9 mouse cellular contexts compared by ENCODE assay signal in the genomic region with DNA sequence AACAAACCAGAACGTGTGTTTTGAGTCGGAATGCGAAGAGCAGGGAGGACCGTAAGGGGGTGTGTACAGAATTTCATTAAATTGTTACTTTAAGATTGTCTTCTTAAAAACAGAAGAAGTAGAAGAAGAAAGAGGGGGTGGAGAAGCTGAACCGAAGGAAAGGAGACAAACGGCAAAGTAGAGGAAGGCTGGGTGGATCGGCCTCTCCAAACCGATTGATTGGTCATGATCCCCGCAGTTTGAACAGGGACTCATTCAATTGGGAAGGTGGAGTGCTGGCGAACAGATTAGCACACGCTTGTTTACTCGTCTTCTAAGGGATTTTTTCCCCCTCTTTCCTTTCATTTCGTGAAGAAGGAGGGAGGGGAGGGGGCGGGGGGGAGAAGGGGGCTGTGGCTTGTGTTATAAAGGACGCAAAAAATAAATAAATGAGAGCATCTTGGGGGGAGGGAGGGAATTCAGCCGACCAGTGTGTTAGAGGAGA. TPM values are rescaled to one million over a fixed set of nuclear protein-coding genes. Genes with fewer than 3 reads are reported as not detected.
A peak's percentile ranks its signal among the peaks of the same experiment; 100 is the strongest.
DNase-seq lines count a peak whose midpoint lies in the region; ATAC-seq and TF ChIP-seq lines count a peak whose summit lies in the region.
"Had no signal": no experiment of that assay in that cellular context is flagged by ENCODE, and none has a peak within 500 bp of the region (broad histone marks: within the 10 kb centered on the region; RNA-seq: fewer than 3 reads in every experiment).

A gene (plus strand): TSS at position 434 of the 484 bp plus-strand sequence.

- H3K36me3 ChIP-seq in heart, embryonic 10.5 days: no peaks in the 10 kb centered on the region
- no peaks in the 10 kb centered on the region for H3K36me3 ChIP-seq in forebrain, embryonic 15.5 days
- H3K36me3 ChIP-seq in liver, postnatal 0 days (replicated peaks; ENCODE audit: insufficient read depth, low read length): no peaks in the 10 kb centered on the region

- peaks cover 19% of the 10 kb centered on the region; the same call in 1 of the 2 replicates for H3K4me1 ChIP-seq in heart, embryonic 10.5 days
- peaks cover 41% of the 10 kb centered on the region for H3K4me1 ChIP-seq in forebrain, embryonic 15.5 days
- no peaks in the 10 kb centered on the region; the same call in 1 of the 2 replicates for H3K4me1 ChIP-seq in liver, postnatal 0 days (ENCODE audit: insufficient read depth)

- H3K9me3 ChIP-seq in heart, embryonic 10.5 days: no peaks in the 10 kb centered on the region
- H3K9me3 ChIP-seq in forebrain, embryonic 15.5 days: no peaks in the 10 kb centered on the region
- H3K9me3 ChIP-seq in liver, postnatal 0 days (ENCODE audit: low read length): no peaks in the 10 kb centered on the region

- TF ChIP-seq CTCF in liver, postnatal 0 days (IDR thresholded peaks at IDR 0.05; ENCODE audit: low read depth): no peak

- H3K4me3 ChIP-seq in heart, embryonic 10.5 days: peak within 1 kb of the TSS; percentile 72
- peak within 1 kb of the TSS; percentile 53 for H3K4me3 ChIP-seq in forebrain, embryonic 15.5 days
- H3K4me3 ChIP-seq in liver, postnatal 0 days (ENCODE audit: low read depth, low read length): peak within 1 kb of the TSS; percentile 46

- H3K4me2 ChIP-seq in forebrain, embryonic 15.5 days (replicated peaks): peak within 1 kb of the TSS; percentile 95
- peak within 1 kb of the TSS; percentile 66 for H3K4me2 ChIP-seq in liver, postnatal 0 days (ENCODE audit: low read depth, low read length)

- no peak for ATAC-seq in forebrain, embryonic 15.5 days (replicated peaks)
- ATAC-seq in liver, postnatal 0 days: no peak

- peak within 1 kb of the TSS; percentile 51 for H3K9ac ChIP-seq in forebrain, embryonic 15.5 days (replicated peaks)
- no peak within 1 kb of the TSS for H3K9ac ChIP-seq in liver, postnatal 0 days (replicated peaks)

- WGBS in heart, embryonic 10.5 days: under 1% methylated on average over 16 of the region's 16 CpGs
- under 1% methylated on average over 16 of the region's 16 CpGs for WGBS in forebrain, embryonic 15.5 days
- WGBS in liver, postnatal 0 days (ENCODE audit: insufficient replicate concordance): 1% methylated on average over 15 of the region's 16 CpGs

- no peak for TF ChIP-seq EP300 in liver, postnatal 0 days (IDR thresholded peaks at IDR 0.05; ENCODE audit: low read depth)

- peaks cover 40% of the 10 kb centered on the region for H3K27me3 ChIP-seq in heart, embryonic 10.5 days (ENCODE audit: insufficient read depth, poor library complexity, severe bottlenecking)
- H3K27me3 ChIP-seq in forebrain, embryonic 15.5 days: peaks cover 21% of the 10 kb centered on the region; the same call in 1 of the 2 replicates
- H3K27me3 ChIP-seq in liver, postnatal 0 days (ENCODE audit: insufficient read depth, low read length): peaks cover 18% of the 10 kb centered on the region

- DNase-seq in heart, embryonic 10.5 days (ENCODE audit: low spot score): no peak
- DNase-seq in heart, postnatal 4 days: no peak
- DNase-seq in Muller cell, postnatal 12 days (ENCODE audit: inconsistent ontology term): peak; percentile 17
- no peak for DNase-seq in liver, postnatal 0 days
- DNase-seq in c-Kit-positive CD71-positive TER-119-positive erythroid progenitor cells, embryonic 14.5 days (ENCODE audit: low spot score): no peak
- DNase-seq in adrenal gland, adult 8-10 months: no peak
- DNase-seq in natural killer cell, adult 2 months (ENCODE audit: low spot score in 2 of 2): no peak

- peak within 1 kb of the TSS; percentile 81 for H3K27ac ChIP-seq in heart, embryonic 10.5 days
- H3K27ac ChIP-seq in forebrain, embryonic 15.5 days (replicated peaks): no peak within 1 kb of the TSS
- H3K27ac ChIP-seq in liver, postnatal 0 days (ENCODE audit: low read depth): no peak within 1 kb of the TSS

RNA-seq across cellular contexts. Expression of the gene that starts here (rescaled TPM):
- 0.92 and 1.1 TPM in 2 replicates for polyA plus RNA-seq in heart, embryonic 10.5 days (2016; fragmentation: Nextera tagmentation; extraction: Ambion mirVana)
- 1 to 10 TPM; 1.2 to 1.3 TPM for total RNA-seq in heart, postnatal 4 days (2021)
- polyA plus RNA-seq in forebrain, embryonic 15.5 days (2015; fragmentation: Nextera tagmentation; extraction: Ambion mirVana): 0.39 and 0.42 TPM in 2 replicates
- 0.01 and 0.02 TPM in 2 replicates for polyA plus RNA-seq in liver, postnatal 0 days (2015; fragmentation: Nextera tagmentation; extraction: Ambion mirVana)
- total RNA-seq in adrenal gland, adult 8-10 months (2022): under 1 TPM; 0.28 to 0.38 (median 0.32) TPM
- total RNA-seq: MEL had no signal
